Mouse (Mus musculus): ENCODE measurements around the gene Mxra8.

DNA sequence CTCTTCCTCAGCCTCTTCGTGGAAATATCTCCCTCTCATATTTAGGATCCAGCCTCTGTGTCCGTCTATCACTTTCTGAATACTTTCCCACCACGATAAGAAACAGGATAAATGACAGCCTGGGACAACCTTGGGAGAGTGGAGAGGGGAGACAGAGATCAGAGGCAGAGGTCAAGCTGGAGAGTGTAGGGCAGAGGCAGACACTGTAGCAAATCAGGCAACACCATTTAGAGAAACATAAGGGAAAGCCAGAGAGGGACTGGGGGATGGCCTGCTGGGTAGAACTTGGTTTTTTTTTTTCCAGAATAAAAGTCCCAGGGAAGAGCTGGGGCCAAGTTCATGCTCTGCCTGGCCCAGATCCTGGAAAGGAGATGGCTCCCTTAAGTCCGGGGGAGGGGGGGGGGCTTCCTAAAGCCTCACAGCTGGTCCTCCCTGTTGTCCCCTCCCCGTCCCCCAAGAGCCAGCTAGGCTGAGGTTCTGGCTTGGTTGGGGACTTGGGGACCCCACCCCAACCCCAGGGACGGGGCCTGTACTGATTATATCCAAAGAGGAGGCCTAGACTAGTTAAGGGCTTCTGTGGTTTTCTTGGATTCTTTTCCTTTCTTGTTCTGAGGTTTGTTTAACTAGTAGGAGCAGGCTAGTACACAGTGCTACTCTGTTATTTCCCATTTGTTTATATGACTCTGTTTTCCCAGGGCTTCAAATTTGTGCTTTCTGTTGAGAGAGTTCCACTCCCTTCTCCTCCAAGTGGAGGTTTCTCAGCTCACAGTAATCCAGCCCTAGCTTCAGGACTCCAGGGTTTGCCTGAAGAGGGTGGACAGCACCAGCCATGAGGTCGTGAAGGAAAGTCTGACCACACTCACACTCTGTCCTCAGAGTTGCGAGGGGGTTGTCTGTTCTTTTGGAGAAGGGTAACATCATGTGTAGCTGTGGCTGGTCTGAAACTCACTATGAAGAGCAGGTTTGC, 1.0 kb upstream of the Mxra8 start:
- TF ChIP-seq HCFC1 (IDR thresholded peaks at IDR 0.05; ENCODE audit: borderline replicate concordance, insufficient read depth, low read length) (no peak), MAFK (IDR thresholded peaks at IDR 0.05; ENCODE audit: insufficient read depth, low read depth, low read length) (no peak), ZC3H11A (IDR thresholded peaks at IDR 0.05; ENCODE audit: borderline replicate concordance, low read depth, low read length) (no peak)
